Mouse (Mus musculus) ES-Bruce4 (cell line): ENCODE measurements around the gene Spata19.

Experiments used
- CTCF ChIP-seq: IDR thresholded peaks from one replicate; pipeline ENCODE4 v1.8.1; 2011; ENCODE audit warnings: low read depth, low read length
- EP300 ChIP-seq: IDR thresholded peaks from 2 replicates; pipeline ENCODE4 v1.6.1; 2011; ENCODE audit warnings: low read depth, low read length; ENCODE audit not compliant: insufficient read depth
- POLR2A ChIP-seq: IDR thresholded peaks from one replicate; pipeline ENCODE4 v1.8.1; 2011; ENCODE audit warnings: low read length; ENCODE audit not compliant: insufficient read depth

- no peak for TF ChIP-seq POLR2A
- TF ChIP-seq CTCF: no peak
- TF ChIP-seq EP300: no peak
These were observed 20.9 kb upstream of the Spata19 start for GRCm38 (mm10) chr9:27375746-27376145.
